Mouse (Mus musculus): ENCODE results near the gene Btg3.

GRCm38 (mm10) chr16:78319711-78320110, 57.3 kb downstream of the Btg3 start:
- no peak for TF ChIP-seq CTCF (IDR thresholded peaks at IDR 0.05; ENCODE audit: borderline replicate concordance, insufficient read depth, low read length)
- no peak for TF ChIP-seq POLR2A (IDR thresholded peaks at IDR 0.05; ENCODE audit: low read depth, low read length)

All from embryonic fibroblast, embryonic 13.5 days (primary cell).